Mouse (Mus musculus) embryonic fibroblast, embryonic 13.5 days (primary cell): ENCODE measurements around the gene Fbxl20.
"Not testable (repeated sequence)": the region's sequence is repeated elsewhere in the genome, so short reads cannot be mapped to it uniquely, and the experiment has no call there.

Experiments
- CTCF ChIP-seq: IDR thresholded peaks from 2 replicates; pipeline ENCODE4 v1.5.1; 2011; ENCODE audit warnings: mild to moderate bottlenecking, control low read depth, low read length, moderate library complexity, borderline replicate concordance; ENCODE audit not compliant: insufficient read depth
- POLR2A ChIP-seq: IDR thresholded peaks from 2 replicates; pipeline ENCODE4 v1.6.1; 2011; ENCODE audit warnings: low read depth, mild to moderate bottlenecking, control low read depth, low read length, moderate library complexity

DNA sequence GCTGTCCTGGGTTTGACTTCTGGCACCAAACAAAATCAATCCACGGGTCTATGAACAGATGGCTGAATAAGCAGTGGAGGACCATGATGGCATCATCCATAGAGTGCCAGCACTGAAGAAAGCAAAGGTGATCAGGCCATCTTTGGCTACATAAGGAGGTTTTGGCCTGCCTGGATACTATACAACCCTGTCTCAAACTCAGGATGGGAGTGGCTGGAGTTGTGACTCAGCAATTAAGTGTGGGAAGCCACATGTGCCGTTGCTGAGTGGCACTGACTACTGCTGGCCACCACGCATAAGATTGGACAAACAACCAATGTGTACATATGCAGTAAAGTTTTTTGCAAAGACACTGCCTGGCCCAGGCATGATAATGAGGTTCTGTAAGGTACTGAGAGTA, 31.9 kb upstream of the Fbxl20 start:
- not testable (repeated sequence) for TF ChIP-seq CTCF, POLR2A
